Mouse (Mus musculus): ENCODE measurements around the gene Pcgf5.

DNA sequence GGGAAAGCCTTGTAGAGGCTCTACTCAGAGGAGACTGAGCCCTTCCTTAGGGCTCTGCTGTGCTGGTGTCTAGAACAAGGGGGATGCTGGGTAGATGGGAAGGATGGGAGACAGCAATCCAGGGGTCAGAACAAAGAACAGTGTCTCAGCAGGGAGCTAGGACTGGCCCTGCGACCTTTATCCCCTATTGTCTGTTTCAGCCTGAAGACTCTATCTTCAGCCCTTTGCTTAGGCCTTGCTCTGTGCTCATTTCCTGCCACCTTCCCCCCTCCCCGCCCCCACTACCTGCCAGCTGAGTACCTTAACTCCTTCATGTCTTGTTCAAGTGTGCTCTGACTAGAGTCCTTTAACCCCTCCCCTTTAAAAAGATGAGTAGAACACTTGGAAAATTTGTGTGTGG, 36.3 kb downstream of the Pcgf5 start:
- TF ChIP-seq GATA1 (IDR thresholded peaks at IDR 0.05; ENCODE audit: low read length) (no peak), TAL1 (IDR thresholded peaks at IDR 0.05; ENCODE audit: low read length) (no peak)
